Mouse (Mus musculus): ENCODE data around the gene Tnn.

The Tnn gene

DNA sequence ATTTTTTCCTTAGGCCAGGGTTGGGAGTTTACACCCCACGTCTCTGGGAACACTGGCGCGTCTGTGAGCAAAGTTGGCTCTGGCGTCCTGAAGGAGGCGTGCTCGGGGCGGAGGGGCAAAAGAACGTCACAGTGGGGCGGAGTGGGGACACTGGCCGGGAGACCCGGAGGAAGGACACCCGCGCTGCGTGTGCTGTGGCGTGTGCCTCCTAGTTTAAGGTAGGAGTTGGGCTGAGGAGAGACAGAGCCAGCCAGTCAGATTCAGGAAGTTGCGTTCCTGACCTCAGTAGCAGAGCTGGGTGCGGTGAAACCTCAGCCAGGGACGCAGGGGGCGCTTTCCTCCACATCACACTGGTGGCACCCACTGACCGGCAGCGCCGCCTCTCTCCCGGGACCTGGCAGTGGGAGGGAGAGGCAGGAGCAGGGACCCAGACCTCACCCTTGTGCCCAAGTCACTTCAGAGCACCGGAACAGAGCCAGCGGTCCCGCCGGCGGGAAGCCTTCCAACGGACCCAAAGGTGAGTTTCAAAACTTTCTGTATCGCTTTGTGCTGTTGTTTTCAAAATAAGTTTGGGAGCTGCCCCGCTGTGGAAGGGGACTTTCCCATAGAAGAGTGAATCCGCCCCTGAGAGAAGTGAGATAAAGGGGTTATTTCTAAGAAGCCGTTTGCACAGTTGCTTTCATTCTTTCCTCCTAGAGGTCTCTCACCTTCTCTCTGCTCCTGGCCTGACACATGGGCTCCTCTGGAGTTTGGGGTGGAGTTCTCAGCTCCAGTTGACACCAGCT lies 109.0 kb downstream of the Tnn start, which contains the start of gene 4930523C07Rik:
Gene 4930523C07Rik, plus strand, starts transcription at position 146 of the 785 bp plus-strand sequence.
- DNase-seq (ENCODE audit: extremely low read depth, low read depth, low spot score), result no peak

DNA sequence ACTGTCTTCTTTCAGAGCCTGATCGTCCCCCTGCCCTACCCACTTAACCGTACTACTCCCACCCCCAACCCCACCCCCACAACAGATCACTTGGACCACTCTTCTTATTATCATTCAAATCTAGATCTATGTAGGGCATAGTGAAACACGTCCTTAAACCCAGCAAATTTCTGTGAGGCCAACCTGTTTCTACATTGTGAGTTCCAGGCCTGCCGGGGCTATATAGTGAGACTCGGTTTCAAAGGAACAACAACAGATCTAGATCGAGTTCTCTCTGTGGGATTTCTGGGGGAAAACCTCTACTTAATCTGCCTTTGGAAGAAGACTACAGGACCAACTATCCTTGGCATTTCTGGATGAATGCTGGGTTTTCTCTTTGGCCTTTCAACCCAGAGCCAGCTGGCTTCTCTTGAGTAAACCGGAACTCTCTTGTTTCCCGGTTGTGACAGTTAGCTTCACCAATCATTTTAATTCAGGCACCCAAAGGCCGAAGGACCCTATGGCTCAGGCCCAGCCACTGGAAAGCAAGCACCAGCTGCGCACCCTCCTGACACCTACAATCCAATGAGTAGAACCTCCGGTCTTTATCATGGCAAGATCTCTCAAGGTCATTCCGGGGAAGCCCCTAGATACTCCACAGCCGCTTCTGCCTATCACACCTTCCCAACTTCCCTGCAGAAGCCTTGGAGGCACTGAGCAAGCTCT lies 110.0 kb downstream of the Tnn start:
- no peak for DNase-seq (ENCODE audit: extremely low read depth, low read depth, low spot score)

DNA sequence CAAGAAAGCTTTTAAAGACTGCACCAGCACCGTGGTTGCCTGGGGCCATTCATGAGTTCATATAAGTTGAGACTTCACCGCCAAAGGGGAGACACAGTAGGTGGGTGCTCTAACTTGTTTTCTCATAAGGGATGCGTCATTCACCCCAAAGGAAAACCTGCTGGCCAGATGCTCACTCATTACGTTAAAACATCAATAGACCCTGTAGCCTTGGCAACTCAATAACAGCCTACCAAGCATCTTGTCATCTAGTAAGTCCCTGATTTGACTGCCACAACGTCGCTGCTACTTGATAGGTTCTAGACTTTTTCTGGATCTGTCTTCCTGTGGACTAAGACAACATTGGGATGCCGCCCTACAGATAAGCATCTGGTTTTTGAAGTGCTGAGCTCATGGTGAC lies 111.0 kb downstream of the Tnn start:
- no peak for DNase-seq (ENCODE audit: extremely low read depth, low read depth, low spot score)

DNA sequence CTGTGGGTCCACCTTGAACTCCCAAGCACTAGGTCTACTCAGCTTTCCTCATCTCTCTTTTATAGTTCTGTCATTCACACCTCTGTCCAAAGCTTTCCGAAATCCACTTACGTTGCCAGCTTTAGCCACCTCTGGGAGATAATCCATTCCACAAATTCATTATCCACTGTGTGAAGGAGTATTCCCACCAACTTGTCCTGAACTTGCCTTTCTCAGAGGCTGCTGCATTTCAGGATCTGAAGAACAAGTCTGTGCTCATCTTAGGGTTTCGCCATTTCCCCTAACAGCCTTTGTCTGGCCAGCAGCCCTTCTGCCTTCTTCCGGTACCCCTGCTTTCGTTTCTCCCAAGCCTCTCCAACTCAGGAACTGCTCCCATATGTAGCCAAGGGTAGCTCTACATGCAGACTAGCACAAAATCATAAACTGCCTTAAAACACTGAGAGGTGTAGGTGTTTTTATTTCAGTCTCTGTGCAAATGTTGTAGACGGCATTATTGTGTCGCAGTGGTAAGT lies 112.1 kb downstream of the Tnn start:
- peak; percentile 90 for DNase-seq (ENCODE audit: extremely low read depth, low read depth, low spot score)

GRCm38 (mm10) chr1:160039951-160040645 lies 113.3 kb downstream of the Tnn start:
- DNase-seq (ENCODE audit: extremely low read depth, low read depth, low spot score), result no peak

- no peak for DNase-seq (ENCODE audit: extremely low read depth, low read depth, low spot score)
Measured at GRCm38 (mm10) chr1:160036996-160037521, 116.3 kb downstream of the Tnn start.

DNA sequence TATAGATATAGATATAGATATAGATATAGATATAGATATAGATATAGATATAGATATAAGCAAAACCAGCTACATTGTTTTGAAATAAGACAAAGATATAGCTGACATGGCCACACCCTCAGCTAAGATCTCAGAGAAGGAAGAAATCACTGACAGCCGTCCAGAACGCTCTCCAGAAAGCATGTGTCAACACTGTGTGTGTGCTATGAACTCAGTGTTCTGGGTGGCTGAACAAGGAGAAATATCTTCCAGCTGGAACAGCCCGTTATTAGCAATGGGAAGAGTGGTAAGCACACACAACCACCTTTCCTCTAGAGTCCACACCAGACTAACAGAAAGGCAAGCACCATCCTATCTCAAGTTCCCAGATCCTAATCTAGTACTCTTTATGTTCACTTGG lies 117.8 kb downstream of the Tnn start:
- no peak for DNase-seq (ENCODE audit: extremely low read depth, low read depth, low spot score)
